Mouse (Mus musculus) layer of hippocampus, adult 9-10 months (tissue): ENCODE measurements around the gene Traf1.
A peak's percentile ranks its signal among the peaks of the same experiment; 100 is the strongest.

ENCODE experiments used
- DNase-seq: peaks from one replicate; pipeline ENCODE4 v3.0.0; 2022; ENCODE audit warnings: low spot score

The Traf1 gene

DNA sequence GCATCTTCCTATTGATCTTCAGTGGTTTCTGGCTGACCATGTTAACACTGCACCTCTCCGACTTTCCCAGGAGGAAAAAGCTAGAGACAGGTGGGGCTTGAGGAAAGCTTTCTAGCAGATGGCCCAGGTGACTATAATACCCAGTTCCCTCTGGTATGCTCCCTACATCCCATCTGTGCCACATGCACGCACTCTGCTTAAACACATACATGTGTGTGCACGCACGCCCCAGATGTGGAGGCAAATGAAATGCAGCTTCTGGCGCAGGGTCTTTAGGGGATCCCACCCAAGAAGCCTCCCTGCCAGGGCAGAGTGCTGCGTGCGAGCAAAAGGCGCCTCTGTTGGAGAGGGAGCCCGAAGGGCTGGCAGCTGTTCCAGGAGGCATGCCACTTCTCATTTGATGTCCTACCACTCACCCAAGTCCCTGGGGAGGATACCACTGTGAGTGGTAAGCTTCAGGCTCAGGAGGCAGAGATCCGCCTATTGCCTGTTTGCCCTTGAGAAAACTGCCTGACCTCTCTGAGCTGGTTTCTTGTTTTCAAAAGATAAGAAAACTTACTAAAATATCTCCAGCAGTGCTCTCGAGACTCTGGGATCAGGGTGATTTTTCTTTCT, 20.4 kb downstream of the Traf1 start:
- DNase-seq, result no peak

DNA sequence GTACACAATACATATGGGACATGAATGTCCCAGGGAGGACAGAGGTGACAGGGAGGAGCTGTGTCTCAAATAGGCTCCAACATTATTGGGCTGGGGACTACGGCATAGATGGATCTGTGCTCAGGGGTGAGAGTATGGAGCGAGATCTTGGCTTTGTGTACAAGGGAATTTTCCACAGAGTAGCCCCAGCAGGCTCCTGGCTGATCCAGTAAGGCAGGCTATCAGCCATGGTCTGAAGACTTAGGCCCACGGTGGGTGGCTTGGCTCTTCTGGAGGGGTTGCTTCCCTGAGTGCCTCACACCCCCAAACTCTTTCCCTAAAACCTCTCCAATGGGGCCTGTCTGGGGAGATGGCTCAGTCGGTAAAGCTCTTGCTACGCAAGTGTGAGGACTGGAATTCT, 21.3 kb downstream of the Traf1 start:
- no peak for DNase-seq

DNA sequence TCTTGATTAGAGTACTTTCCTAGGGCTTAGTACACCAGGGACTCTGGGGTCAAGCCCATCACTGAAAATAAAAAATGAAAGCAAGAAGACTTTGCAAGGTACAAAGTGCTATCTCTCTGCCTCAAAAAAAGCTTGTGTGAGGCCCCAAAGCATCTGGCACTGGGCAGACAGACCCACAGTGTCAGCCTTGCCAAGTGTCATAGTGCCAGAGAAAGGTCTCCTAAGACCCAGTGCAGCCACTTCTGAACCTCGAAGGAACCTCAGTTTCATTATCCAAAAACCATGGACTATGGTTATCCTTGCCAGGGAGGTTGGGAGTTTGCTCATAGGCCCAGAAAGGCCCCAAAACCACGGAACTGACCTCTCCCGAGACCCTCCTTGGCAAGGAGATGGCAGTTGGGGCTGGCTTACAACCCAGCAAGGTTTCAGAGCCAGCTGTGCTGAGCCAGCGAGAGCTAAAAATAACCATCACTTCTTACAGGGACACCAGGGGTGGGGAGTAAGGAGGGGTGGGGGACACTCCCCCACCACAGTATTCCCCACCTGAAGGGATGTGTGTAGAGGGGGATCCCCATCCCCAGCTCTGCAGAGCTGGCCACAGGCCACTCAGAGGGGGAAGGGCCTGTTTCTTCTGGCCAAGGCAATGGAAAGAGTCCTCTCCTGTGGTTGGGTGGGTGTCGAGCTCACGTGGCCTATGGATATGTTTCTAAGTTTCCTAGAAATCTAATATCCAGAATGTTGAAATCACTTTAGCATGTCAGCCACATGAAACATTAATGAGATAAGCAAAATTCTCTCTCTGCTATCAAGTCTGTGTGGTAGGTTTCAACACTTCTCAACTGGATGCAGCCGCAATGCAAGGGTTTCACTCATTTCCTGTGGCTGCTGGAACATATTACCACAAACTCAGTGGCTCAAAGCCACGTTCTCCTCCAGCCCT, 23.0 kb downstream of the Traf1 start:
- DNase-seq, result no peak

DNA sequence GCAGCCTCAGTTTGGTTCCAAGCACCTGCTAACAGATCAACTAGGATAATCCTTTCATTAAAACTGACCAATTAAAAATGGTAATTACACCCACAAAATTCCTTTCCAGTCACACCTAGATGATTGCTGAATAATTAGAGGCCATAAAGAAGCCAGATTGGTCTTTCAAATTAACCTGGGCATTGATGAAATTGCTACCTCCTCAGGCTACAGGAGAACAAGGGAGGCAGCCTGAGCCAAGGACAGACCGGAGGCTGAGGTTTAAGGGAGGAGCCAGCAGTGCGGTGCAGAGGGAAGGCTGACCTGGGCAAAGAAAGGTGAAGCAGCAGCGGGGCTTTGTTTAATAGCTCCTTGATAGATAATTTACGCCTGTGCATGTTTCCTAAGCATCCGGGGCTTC, 24.1 kb downstream of the Traf1 start:
- no peak for DNase-seq

DNA sequence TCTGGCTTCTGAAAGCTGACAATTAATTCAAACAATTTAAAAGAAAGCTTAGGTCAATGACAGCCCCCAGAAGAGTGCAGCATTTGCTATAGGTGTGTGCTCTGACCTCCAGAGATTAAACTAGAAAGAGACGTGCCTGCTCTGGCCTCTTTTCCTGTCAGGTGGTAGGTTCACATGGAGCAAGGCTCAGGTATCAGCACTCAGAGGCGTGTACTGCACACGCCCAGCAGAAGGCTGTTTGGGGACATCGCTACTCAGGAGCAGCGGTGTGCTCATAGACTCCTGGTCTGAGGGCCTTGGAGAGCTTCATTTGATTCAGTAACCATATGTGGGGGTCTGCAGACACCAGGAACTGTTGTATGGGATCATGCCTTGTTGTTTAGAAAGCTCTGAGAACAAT, 34.3 kb downstream of the Traf1 start:
- DNase-seq, result no peak

DNA sequence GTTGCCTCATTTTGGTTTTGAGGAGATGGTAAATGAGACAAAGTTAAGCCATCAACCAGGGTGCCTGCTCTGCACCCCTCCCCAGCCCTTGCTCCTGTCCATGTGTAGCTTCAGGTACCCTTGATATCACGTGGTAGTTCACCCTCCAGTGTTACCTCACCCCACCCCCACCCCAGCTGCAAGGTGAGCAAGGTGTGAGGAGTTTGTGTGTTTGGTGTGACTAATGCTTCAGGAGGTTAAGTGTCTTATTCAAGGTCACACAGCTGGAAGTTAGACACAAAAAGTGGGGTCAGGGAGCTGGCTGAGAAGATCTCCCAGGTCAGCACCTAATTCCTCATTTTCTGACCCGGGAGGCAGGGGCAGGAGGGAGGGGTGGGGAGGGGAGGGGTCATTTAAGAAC, 38.8 kb downstream of the Traf1 start:
- no peak for DNase-seq

DNA sequence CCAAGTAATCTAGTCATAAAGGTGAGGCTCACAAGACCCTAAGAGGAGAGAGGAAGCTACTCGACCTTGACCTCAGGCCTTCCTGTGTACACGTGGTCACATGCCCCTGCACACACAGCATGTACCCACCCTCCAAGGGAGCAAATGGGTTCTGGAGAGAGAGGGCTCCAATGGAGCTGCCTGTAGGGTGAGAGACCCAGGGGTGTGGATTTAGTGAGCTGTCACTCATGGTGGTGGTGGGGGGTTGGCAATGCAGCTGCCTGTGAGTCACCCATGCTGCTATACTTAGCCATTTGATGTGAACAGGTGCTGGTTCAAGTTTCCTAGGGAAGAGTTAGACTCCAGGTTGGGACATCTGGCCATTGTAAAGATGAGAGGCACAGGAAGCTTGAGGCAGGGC, 41.4 kb downstream of the Traf1 start:
- DNase-seq, result no peak

DNA sequence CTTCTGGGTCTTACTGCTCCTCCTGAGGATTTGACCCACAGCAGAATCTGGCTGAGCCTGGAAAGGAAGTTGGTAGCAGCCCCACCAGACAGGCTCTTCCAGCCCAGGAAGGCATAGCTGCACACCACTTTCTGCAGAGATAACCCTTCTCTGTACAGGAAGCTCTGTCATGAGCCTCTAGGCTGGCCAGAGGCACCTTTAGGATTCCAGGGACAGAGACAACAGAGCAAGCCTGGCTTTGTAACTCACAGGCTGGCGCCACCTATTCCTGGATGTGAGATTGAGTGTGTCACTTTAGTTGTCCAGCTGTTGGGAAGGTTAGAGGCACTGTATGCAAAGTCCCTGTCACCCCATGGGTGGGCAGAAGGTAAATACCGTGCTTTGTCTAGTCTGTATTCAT, 46.5 kb downstream of the Traf1 start:
- no peak for DNase-seq

DNA sequence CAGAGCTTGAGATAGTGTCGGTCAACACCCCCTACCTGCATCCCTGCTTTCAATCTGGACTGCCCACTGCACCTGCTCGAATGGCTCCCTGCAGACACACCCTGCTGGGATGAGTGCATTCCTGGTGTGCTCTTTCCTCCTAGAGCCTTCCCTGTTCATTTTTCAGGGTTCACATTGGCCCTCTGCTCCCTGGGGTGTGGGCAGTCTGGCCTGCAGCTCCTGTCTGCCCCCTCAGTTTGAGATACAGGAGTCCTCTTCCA, 46.8 kb downstream of the Traf1 start:
- no peak for DNase-seq

DNA sequence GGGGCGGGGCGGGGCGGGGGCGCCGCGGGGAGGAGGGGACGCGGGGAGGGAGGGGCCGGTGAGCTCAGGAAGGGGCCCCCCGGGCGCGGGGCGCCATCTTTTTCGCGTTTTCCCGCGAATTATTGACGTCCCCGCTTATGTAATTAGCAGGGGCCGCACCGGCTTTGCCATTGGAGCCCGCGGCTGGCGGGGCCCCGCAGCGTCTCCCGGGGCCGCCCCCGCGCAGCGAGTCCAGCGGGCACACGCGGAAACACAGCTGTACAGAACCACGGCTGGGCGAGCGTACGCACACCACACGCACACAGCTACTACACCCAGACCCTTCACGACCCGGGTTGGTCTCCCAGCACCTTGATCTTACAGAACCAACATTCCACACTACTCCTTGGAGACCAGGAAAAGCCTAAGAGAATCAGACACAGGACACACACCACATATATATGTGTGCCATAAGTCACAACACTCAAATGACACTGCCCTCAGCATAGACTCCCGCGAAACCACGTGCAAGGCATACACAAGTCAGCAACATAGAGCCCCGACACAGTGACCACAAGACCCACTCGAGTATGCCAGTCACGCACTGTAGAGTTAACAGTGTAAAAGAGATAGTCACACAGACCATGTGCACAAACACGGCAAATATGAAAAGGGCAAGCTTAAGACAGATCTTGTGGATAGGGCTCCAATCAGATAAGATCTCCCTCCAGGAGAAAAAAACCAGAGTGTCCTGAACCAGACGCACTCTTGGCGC, 47.3 kb downstream of the Traf1 start:
- no peak for DNase-seq

DNA sequence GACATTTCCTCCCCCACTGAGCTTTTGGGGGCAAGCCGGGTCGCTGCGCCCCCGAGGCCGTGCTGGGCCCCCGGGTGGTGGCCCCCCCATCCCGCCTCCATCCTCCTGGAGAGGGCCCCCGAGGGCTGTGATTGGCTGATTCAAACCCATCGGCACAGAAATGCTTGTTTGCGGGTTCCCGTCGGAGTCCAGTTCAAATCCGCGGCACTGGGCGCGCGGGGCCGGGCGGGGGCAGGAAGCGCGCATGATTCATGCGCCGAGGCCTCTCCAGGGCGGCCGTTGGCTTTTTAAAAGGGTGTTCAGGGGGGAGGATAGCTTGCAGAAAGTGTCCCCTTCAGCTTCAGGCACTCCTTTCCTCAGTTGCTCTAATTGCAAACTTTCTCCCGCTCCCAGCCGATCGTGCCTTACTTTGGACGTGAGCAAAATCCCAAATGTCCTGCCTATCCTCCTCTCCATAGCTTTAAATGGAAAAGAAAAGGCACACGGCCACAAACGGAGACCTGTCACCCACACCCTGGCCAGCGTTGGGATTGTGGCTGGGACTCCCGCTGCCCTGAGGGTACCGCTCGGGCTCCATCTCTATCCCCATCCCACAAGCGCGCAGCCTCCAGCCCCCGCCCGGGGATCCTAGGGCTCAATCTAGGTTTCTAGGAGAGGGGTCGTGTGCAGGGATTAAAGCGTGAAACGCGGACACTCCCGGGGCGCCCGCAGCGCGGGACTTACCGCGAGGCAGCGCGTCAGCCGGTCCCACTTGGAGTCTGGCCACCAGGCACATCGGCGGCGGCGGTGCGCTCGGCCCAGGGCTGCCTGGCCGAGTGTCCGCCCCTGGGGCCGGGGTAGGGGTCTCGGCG, 48.1 kb downstream of the Traf1 start, which contains the start of gene Phf19:
Gene Phf19, minus strand, starts transcription at position 809 of the 851 bp plus-strand sequence.
- DNase-seq, result no peak

DNA sequence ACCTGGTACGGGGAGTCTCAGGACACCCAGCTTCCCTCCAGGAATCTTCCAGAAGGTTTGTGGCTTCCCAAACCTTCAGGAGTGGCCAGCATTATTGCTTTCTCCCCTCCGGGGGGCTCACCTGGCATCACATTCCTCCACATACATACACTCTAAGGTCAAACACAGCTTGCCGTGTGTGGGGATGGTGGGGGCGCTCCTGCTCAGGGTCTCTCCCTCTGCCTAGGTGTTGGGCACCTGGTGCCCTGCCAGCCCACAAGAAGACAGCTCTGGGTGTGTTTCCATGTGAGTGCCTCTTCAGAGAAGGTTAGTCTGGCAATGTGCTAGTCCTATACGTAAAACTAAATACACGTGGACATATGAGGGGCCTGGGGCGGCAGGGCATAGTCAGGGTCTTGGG, 49.0 kb downstream of the Traf1 start:
- DNase-seq, result no peak

DNA sequence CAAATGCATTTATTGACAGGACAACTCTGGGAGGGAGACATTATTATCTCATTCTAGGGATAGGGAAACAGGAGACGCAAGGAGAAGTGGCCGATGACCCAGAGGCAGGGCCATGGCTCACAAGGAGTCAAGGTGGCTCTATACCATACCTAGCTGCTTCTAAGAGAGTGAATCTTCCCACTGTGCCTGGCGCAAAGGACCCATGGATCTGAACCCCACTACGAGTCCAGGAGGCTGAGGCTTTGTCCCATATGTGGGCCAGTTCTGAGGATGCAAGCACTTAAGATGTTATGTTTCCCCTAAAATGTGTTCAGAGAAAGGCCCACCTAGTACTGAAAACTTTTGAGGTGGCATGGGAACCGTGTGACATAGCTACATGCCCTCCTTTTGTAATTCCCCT, 49.7 kb downstream of the Traf1 start:
- no peak for DNase-seq

DNA sequence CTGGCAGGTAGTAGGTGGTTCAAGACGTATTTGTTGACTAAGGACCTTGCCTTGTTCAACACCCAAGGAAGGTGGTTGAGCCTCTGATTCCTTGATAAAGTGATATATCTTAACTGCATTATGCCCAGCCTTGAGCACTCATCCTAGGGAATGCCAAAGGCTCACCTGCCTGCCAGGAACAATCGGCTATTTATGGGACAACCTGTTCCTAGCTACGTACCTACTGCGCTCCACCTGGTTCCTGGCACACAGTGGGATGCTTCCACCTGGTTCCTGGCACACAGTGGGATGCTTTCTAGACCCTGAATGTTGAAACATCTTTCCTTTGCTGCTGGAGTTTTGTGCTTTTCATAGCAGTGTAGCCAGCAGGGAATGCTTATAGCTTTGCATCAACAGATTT, 51.9 kb downstream of the Traf1 start:
- DNase-seq, result no peak

DNA sequence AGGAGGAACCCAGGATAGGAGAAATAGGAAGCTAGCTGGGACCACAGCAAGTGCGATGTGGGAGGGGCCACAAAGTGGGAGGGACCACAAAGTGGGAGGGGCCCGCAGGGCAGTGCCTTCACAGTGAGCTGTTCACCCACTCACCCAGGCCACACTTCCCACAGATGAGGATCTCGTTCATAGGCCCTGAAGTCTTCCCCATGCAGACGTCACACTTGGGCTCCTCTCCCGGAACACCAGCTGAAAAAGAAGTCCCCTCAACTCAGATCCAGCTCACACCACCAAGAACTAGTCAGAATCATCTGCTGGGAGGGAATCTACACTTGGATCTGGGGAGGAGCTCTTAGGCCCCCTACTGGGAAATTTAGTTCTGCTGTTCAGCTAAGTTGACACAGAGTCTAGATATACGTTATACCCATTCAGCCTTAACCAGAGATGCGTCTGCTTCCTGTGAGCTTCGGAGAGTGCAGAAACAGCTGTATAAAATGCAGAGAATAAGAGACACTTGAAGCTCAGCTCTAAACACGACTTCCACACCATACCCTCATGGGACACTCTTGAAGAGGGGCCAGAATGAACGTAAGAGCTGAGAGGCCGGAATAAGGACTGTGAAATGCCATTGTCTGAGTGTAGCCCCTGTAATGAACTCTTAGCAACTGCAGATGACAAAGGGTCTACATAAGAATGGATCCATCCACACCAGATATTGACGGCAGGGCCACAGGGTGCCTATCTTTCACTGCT, 54.5 kb downstream of the Traf1 start:
- no peak for DNase-seq

DNA sequence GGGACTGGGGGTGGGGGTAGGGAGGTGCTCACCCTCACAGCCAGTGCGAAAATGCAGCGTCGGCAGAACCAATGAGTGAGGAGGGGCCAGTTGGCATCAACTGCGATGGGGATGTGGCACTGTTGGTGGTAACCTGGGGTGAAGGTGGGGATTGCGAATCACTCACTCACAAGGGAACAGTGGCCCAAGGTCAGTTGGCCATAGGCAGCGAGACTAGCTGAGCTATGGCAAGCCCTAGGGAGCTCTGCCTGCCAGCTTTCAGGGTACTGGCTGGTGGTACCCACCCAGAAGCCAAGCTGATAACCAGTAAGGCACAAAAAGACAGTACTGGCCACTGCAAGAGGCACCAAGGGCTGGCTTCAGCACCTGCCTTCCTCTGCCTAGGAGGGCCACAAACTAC, 55.1 kb downstream of the Traf1 start:
- DNase-seq, result no peak

DNA sequence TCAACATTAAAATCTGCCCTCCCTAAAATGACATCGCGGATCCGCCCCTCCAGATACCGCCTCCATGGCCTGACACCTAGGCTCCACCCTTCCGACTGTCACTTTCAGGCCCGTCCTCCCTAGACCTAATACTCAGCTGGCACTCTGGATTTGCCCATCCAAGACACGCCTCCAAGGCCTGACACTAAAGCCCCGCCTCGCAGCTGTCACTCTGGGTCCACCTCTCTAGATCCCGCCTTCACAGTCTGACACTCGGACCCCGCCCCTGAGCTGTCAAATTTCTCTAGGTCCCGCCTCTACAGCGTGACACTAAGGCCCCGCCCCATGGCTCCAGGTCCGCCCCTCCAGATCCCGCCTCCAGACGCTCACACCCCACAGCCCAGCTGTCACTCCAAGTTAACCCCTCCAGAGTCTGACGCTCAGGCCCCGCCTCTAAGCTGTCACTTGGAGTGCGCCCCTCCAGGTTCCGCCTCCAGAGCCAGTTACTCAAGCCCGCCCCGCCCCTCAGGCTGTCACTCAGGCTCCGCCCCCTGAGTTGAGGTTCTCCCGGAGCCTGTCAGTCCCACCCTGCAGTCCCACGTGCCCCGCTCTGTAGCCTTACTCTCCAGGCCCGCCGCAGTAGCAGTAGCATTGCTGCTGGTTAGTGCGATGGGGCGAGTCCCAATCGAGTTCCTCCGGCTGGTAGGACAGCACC, 56.6 kb downstream of the Traf1 start:
- peak; percentile 98 for DNase-seq

DNA sequence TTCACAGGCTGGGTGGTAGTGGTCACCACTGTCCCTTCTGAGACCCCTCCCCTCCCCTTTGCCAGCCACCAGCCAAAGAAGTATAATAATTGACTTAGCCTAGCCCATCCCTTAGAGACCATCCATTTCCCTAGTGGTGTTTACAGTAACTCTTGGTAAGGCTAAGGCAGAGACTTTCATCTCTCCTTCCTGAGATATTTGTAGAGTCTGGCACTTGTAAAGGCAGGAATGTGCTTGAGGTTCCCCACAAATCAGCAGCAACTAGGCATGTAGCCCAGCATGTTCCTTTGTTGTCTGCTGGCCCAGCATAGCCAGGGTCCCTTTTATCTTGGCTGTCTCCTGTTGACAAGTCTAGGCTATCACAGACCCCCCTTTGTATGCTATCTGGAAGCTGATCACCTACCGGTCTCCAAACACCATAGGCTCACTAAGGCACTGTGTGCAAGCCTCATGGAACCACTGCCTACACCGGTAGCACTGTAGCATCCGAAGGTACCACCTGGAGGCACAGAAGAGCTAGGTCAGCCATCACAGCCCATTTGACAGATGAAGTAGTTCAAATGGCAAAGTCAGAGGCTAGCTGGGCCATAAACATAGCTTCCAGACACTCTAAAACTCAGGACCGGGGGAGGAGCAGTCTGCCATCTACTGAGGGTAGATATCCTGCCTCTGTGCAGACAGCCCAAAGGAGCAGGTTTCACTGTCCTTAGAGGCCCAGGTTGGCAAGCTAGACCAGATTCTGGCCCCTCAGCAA, 57.7 kb downstream of the Traf1 start:
- DNase-seq, result no peak

DNA sequence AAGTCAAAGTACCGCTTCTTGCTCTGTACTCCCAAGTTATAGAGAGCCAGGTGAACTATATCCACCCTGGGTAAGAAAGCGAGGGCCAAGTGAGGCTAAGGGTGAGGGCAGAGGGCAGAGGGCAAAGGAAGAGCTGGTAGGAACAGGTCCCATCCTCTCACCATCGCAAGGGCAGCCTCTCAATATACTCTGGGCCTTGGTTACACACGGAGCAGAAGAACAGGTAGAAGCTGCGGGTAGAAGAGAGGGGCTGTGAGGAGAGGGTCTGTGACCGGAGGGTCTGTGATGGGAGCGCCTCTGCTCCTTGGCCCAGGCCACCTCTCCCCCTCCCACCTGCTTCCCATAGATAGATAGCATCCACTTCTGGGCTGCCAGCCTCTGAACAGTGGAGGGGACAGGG, 58.4 kb downstream of the Traf1 start:
- no peak for DNase-seq

DNA sequence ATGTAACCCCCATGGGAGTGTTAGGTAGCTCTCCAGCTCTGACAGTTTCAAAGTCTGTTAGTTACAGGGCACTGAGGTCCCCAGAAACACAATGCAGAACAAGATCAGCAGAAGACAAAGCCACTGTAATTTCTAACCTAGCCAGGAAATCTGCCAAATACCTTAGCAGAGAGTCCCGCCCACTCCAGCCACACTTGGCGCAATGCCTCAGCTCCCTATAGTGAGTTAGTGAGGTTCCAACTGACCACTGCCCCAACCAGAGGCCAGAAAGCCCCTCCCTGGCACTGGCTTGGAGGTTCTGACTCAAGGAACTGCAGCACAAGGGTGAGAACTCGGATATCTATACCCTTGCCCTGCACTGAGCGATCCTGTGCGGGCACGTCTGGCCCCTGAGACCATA, 58.8 kb downstream of the Traf1 start:
- DNase-seq, result no peak
